Mouse (Mus musculus): Measurements from ENCODE around the gene Ing3. TPM values are rescaled to one million over a fixed set of nuclear protein-coding genes. Genes with fewer than 3 reads are reported as not detected.

Ing3 gene
- polyA plus RNA-seq (2015; fragmentation: Nextera tagmentation; extraction: Ambion mirVana), result 64.8 and 67.6 TPM in 2 replicates

DNA sequence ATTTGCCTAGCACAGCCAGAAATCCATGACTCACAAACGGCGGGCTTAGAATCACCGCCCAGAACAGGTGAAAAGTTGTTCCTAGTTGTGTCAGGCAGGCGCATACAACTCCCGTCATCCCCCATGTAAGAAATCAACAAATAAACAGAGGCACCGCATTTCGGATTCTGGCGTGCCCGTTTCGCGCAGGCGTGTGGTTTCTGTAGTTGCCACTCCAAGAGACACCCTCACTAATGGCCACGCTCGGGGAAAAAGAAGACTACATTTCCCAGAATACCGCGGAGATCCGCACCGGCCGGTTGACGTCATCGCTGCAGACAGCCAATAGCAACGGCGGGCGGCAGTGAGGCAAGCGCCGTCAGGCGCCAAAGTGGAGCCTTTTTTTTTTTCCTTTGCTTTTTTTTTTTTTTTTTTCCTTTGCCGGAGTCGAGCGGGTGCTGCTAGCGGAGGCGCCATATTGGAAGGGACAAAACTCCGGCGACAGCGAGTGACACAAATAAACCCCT, at the start of gene Ing3:
TSS of gene Ing3 (plus strand) at position 346 of the 506 bp plus-strand sequence.
- ATAC-seq (ENCODE audit: low FRiP score, low TSS enrichment), result peak; percentile 98
- Histone ChIP-seq H3K27ac (ENCODE audit: low read length) (peak within 1 kb of the TSS; percentile 99), H3K9ac (replicated peaks; ENCODE audit: low read length) (peak within 1 kb of the TSS; percentile 89), H3K4me3 (ENCODE audit: low read length) (peak within 1 kb of the TSS; percentile 91), H3K4me1 (ENCODE audit: insufficient read depth, low read length) (peaks cover 13% of the 10 kb centered on the region), H3K36me3 (ENCODE audit: insufficient read depth, low read length) (peaks cover 10% of the 10 kb centered on the region), H3K4me2 (replicated peaks; ENCODE audit: low read depth, low read length) (peak within 1 kb of the TSS; percentile 80), H3K9me3 (ENCODE audit: low read length) (no peaks in the 10 kb centered on the region), H3K27me3 (ENCODE audit: insufficient read depth, low read length) (no peaks in the 10 kb centered on the region)
- under 1% methylated on average over 33 of the region's 35 CpGs for WGBS

GRCm38 (mm10) chr6:21909720-21910119, 39.7 kb upstream of the Ing3 start:
- no peak overlapping the region for H3K27ac ChIP-seq (ENCODE audit: low read length)
- no peak overlapping the region for H3K4me3 ChIP-seq (ENCODE audit: low read length)
- H3K9ac ChIP-seq (replicated peaks; ENCODE audit: low read length), result no peak overlapping the region
- H3K36me3 ChIP-seq (ENCODE audit: insufficient read depth, low read length), result no peaks in the 10 kb centered on the region
- H3K4me2 ChIP-seq (replicated peaks; ENCODE audit: low read depth, low read length), result no peak overlapping the region
- no peaks in the 10 kb centered on the region for H3K9me3 ChIP-seq (ENCODE audit: low read length)
- ATAC-seq (ENCODE audit: low FRiP score, low TSS enrichment), result no peak
- no peaks in the 10 kb centered on the region for H3K27me3 ChIP-seq (ENCODE audit: insufficient read depth, low read length)
- no peaks in the 10 kb centered on the region for H3K4me1 ChIP-seq (ENCODE audit: insufficient read depth, low read length)

- WGBS, result 81% methylated on average over 6 of the region's 6 CpGs
Observed at GRCm38 (mm10) chr6:21910804-21911203, 38.6 kb upstream of the Ing3 start.

DNA sequence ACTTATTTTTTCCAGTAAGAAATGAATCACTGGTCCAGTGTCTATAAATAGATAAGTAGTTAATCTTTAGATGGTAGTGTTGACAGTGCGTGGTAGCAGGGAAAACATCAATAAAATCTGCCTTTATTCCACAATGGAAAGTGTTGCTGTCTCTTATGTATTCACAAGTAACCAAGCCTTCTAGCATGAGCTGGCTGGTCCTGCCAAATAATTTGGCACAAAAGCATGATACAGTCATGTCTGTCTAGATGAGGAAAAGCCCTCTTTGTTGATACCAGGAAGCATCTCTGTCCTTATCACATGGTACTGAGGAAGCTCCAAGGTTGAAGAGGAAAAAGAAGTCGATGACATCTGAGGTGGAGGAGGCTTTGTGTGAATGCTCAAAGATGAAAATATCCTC, 32.8 kb upstream of the Ing3 start:
- no peaks in the 10 kb centered on the region for H3K4me1 ChIP-seq (ENCODE audit: insufficient read depth, low read length)
- no peaks in the 10 kb centered on the region for H3K27me3 ChIP-seq (ENCODE audit: insufficient read depth, low read length)
- H3K9me3 ChIP-seq (ENCODE audit: low read length), result no peaks in the 10 kb centered on the region
- H3K4me3 ChIP-seq (ENCODE audit: low read length), result no peak overlapping the region
- ATAC-seq (ENCODE audit: low FRiP score, low TSS enrichment), result no peak
- H3K4me2 ChIP-seq (replicated peaks; ENCODE audit: low read depth, low read length), result no peak overlapping the region
- no peak overlapping the region for H3K27ac ChIP-seq (ENCODE audit: low read length)
- no peaks in the 10 kb centered on the region for H3K36me3 ChIP-seq (ENCODE audit: insufficient read depth, low read length)
- no peak overlapping the region for H3K9ac ChIP-seq (replicated peaks; ENCODE audit: low read length)
- WGBS, result 90% methylated on average over 2 of the region's 2 CpGs

More at GRCm38 (mm10) chr6:21910804-21911203, 38.6 kb upstream of the Ing3 start:
- Histone ChIP-seq H3K4me2 (replicated peaks; ENCODE audit: low read depth, low read length) (no peak overlapping the region), H3K27ac (ENCODE audit: low read length) (no peak overlapping the region), H3K27me3 (ENCODE audit: insufficient read depth, low read length) (no peaks in the 10 kb centered on the region), H3K36me3 (ENCODE audit: insufficient read depth, low read length) (no peaks in the 10 kb centered on the region), H3K9ac (replicated peaks; ENCODE audit: low read length) (no peak overlapping the region), H3K4me1 (ENCODE audit: insufficient read depth, low read length) (no peaks in the 10 kb centered on the region), H3K9me3 (ENCODE audit: low read length) (no peaks in the 10 kb centered on the region), H3K4me3 (ENCODE audit: low read length) (no peak overlapping the region)
- ATAC-seq (ENCODE audit: low FRiP score, low TSS enrichment), result no peak

DNA sequence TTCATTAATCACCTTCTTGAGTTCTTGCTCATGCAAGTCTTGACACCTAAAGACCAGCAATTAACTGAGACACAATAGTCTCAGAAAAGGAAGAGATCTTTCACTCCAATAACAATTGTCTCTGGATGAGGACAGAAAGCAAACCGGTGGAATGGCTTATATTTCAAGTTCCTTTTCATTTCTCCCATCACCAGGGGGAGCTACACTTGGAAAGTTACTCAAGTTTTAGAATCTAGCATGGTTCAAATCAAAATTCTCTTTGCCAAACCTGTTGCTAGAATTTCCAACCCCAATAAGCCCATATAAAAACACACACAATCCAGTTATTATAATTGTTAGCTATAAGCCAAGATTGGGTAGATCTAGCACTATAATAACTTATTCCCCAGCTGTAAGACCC, 25.2 kb upstream of the Ing3 start:
- H3K27ac ChIP-seq (ENCODE audit: low read length), result no peak overlapping the region
- 37% methylated on average over 1 of the region's 1 CpGs for WGBS
- H3K4me3 ChIP-seq (ENCODE audit: low read length), result no peak overlapping the region
- ATAC-seq (ENCODE audit: low FRiP score, low TSS enrichment), result no peak
- H3K27me3 ChIP-seq (ENCODE audit: insufficient read depth, low read length), result no peaks in the 10 kb centered on the region
- H3K36me3 ChIP-seq (ENCODE audit: insufficient read depth, low read length), result no peaks in the 10 kb centered on the region
- no peaks in the 10 kb centered on the region for H3K9me3 ChIP-seq (ENCODE audit: low read length)
- no peak overlapping the region for H3K4me2 ChIP-seq (replicated peaks; ENCODE audit: low read depth, low read length)
- no peak overlapping the region for H3K9ac ChIP-seq (replicated peaks; ENCODE audit: low read length)
- H3K4me1 ChIP-seq (ENCODE audit: insufficient read depth, low read length), result no peaks in the 10 kb centered on the region

GRCm38 (mm10) chr6:21937981-21938635, 11.3 kb upstream of the Ing3 start:
- ATAC-seq (ENCODE audit: low FRiP score, low TSS enrichment), result no peak
- H3K9me3 ChIP-seq (ENCODE audit: low read length), result no peaks in the 10 kb centered on the region
- no peaks in the 10 kb centered on the region for H3K36me3 ChIP-seq (ENCODE audit: insufficient read depth, low read length)
- H3K27ac ChIP-seq (ENCODE audit: low read length), result no peak overlapping the region
- H3K4me2 ChIP-seq (replicated peaks; ENCODE audit: low read depth, low read length), result no peak overlapping the region
- no peaks in the 10 kb centered on the region for H3K4me1 ChIP-seq (ENCODE audit: insufficient read depth, low read length)
- WGBS, result 80% methylated on average over 4 of the region's 4 CpGs
- H3K27me3 ChIP-seq (ENCODE audit: insufficient read depth, low read length), result no peaks in the 10 kb centered on the region
- no peak overlapping the region for H3K9ac ChIP-seq (replicated peaks; ENCODE audit: low read length)
- no peak overlapping the region for H3K4me3 ChIP-seq (ENCODE audit: low read length)

- Histone ChIP-seq H3K36me3 (ENCODE audit: insufficient read depth, low read length) (peaks cover 12% of the 10 kb centered on the region), H3K27me3 (ENCODE audit: insufficient read depth, low read length) (no peaks in the 10 kb centered on the region), H3K9me3 (ENCODE audit: low read length) (no peaks in the 10 kb centered on the region), H3K4me1 (ENCODE audit: insufficient read depth, low read length) (peaks cover 13% of the 10 kb centered on the region), H3K4me3 (ENCODE audit: low read length) (peak overlapping the region; percentile 91), H3K27ac (ENCODE audit: low read length) (peak overlapping the region; percentile 99), H3K4me2 (replicated peaks; ENCODE audit: low read depth, low read length) (peak overlapping the region; percentile 80), H3K9ac (replicated peaks; ENCODE audit: low read length) (peak overlapping the region; percentile 89)
- peak; percentile 97 for ATAC-seq (ENCODE audit: low FRiP score, low TSS enrichment)
- WGBS, result under 1% methylated on average over 61 of the region's 68 CpGs
Observed at GRCm38 (mm10) chr6:21949771-21950448, 539 bp downstream of the Ing3 start.

GRCm38 (mm10) chr6:21950676-21951075, 1.3 kb downstream of the Ing3 start:
- Histone ChIP-seq H3K27me3 (ENCODE audit: insufficient read depth, low read length) (no peaks in the 10 kb centered on the region), H3K36me3 (ENCODE audit: insufficient read depth, low read length) (peaks cover 20% of the 10 kb centered on the region), H3K27ac (ENCODE audit: low read length) (peak overlapping the region; percentile 99), H3K9ac (replicated peaks; ENCODE audit: low read length) (peak overlapping the region; percentile 89), H3K4me1 (ENCODE audit: insufficient read depth, low read length) (peaks cover 13% of the 10 kb centered on the region), H3K9me3 (ENCODE audit: low read length) (no peaks in the 10 kb centered on the region), H3K4me2 (replicated peaks; ENCODE audit: low read depth, low read length) (peak overlapping the region; percentile 80), H3K4me3 (ENCODE audit: low read length) (peak overlapping the region; percentile 91)
- no peak for ATAC-seq (ENCODE audit: low FRiP score, low TSS enrichment)
- WGBS, result 83% methylated on average over 2 of the region's 2 CpGs

- Histone ChIP-seq H3K27me3 (ENCODE audit: insufficient read depth, low read length) (no peaks in the 10 kb centered on the region), H3K4me3 (ENCODE audit: low read length) (no peak overlapping the region), H3K9ac (replicated peaks; ENCODE audit: low read length) (no peak overlapping the region), H3K36me3 (ENCODE audit: insufficient read depth, low read length) (peaks cover 25% of the 10 kb centered on the region), H3K4me2 (replicated peaks; ENCODE audit: low read depth, low read length) (no peak overlapping the region), H3K4me1 (ENCODE audit: insufficient read depth, low read length) (peaks cover 11% of the 10 kb centered on the region), H3K9me3 (ENCODE audit: low read length) (no peaks in the 10 kb centered on the region), H3K27ac (ENCODE audit: low read length) (no peak overlapping the region)
- no peak for ATAC-seq (ENCODE audit: low FRiP score, low TSS enrichment)
- WGBS, result 87% methylated on average over 4 of the region's 4 CpGs
Observed at GRCm38 (mm10) chr6:21955468-21955867, 6.1 kb downstream of the Ing3 start.

DNA sequence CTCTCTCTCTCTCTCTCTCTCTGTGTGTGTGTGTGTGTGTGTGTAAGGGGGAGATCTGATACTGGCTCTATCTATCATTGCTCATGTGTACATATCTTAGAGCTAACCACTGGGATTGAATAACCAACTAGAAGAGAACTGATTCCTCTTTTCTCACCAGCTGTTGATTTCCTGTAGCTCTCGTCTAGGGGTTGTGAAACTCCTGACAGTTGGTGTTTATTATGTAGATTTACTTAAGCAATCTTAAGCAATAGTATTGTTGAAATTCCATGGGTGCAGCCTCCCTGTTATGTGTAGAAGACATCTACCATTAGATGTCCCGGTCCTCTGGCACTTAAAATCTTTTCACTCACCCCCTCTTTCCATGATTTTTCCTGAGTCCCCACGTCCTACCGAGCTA, 9.6 kb downstream of the Ing3 start:
- no peaks in the 10 kb centered on the region for H3K4me1 ChIP-seq (ENCODE audit: insufficient read depth, low read length)
- H3K27ac ChIP-seq (ENCODE audit: low read length), result no peak overlapping the region
- H3K4me3 ChIP-seq (ENCODE audit: low read length), result no peak overlapping the region
- WGBS, result 81% methylated on average over 4 of the region's 4 CpGs
- no peak for ATAC-seq (ENCODE audit: low FRiP score, low TSS enrichment)
- peaks cover 16% of the 10 kb centered on the region for H3K36me3 ChIP-seq (ENCODE audit: insufficient read depth, low read length)
- no peak overlapping the region for H3K9ac ChIP-seq (replicated peaks; ENCODE audit: low read length)
- no peaks in the 10 kb centered on the region for H3K27me3 ChIP-seq (ENCODE audit: insufficient read depth, low read length)
- no peak overlapping the region for H3K4me2 ChIP-seq (replicated peaks; ENCODE audit: low read depth, low read length)
- no peaks in the 10 kb centered on the region for H3K9me3 ChIP-seq (ENCODE audit: low read length)

Measured in kidney, embryonic 16.5 days (tissue).